Mouse (Mus musculus) brain, embryonic 14.5 days (tissue): Measurements from ENCODE around the gene Ppp2r2c.

Source experiments
- CTCF ChIP-seq: fragments of 200-500 bp; IDR thresholded peaks from 2 replicates; pipeline ENCODE4 v1.5.1; 2012; ENCODE audit warnings: inconsistent platforms, mild to moderate bottlenecking, moderate library complexity, borderline replicate concordance; ENCODE audit not compliant: insufficient read depth, insufficient read length; ENCODE audit errors: extremely low read depth
- POLR2A ChIP-seq: fragments of 200-500 bp; IDR thresholded peaks from 2 replicates; pipeline ENCODE4 v1.6.1; 2012; ENCODE audit warnings: mild to moderate bottlenecking, inconsistent platforms, borderline replicate concordance; ENCODE audit not compliant: poor library complexity, insufficient read depth, insufficient read length, severe bottlenecking; ENCODE audit errors: extremely low read depth

- TF ChIP-seq POLR2A, result no peak
- TF ChIP-seq CTCF, result no peak
Observed at GRCm38 (mm10) chr5:36869578-36870236, 1.4 kb downstream of the Ppp2r2c start.
